Mouse (Mus musculus): ENCODE measurements around the gene Gne. TPM values are rescaled to one million over a fixed set of nuclear protein-coding genes. Genes with fewer than 3 reads are reported as not detected.

Gne gene
- polyA plus RNA-seq, 2 experiments, result 8.5 to 21.3 TPM

DNA sequence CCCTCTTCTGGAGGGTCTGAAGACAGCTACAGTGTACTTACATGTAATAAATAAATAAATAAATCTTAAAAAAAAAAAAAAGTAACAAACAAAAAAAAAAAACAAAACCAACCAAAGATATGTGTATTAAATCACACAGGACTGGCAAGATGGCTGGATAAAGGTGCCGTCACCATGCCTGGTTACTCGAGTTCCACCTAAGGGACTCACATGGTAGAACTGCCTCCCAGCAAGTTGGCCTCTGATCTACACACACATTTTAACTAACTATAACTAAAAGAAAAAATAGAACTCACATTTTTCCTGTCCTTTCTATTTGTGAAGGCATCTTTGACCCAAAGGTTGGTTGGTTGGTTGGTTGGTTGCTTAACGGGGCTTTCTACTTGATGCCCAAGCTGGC lies 72.2 kb downstream of the Gne start:
- WGBS (ENCODE audit: insufficient replicate concordance), result 69% methylated on average over 3 of the region's 3 CpGs
- DNase-seq (ENCODE audit: low read depth in 3 of 3, low spot score in 3 of 3) (no peak), ATAC-seq (ENCODE audit: insufficient read depth) (no peak)
- Histone ChIP-seq H3K4me3 (ENCODE audit: insufficient read depth in 1 of 2, low read depth in 2 of 2, low read length in 2 of 2) (peak overlapping the region; percentile 88 to 93), H3K4me1 (replicated peaks; ENCODE audit: control insufficient read depth in 2 of 2, insufficient read depth in 2 of 2, low read length in 1 of 2) (peaks cover 17 to 22% of the 10 kb centered on the region in 2 experiments), H3K27ac (peak overlapping the region; percentile 60; the same call in 1 of the 2 replicates), H3K9me3 (ENCODE audit: control insufficient read depth, low read length) (no peaks in the 10 kb centered on the region), H3K36me3 (replicated peaks; ENCODE audit: control insufficient read depth, insufficient read depth, low read depth) (peaks cover 10% of the 10 kb centered on the region), H3K4me2 (ENCODE audit: low read depth) (peak overlapping the region; percentile 97), H3K27me3 (ENCODE audit: control insufficient read depth, insufficient read depth, low read length) (no peaks in the 10 kb centered on the region), H3K9ac (replicated peaks) (peak overlapping the region; percentile 63)
- TF ChIP-seq EP300 (IDR thresholded peaks at IDR 0.05; ENCODE audit: low read depth), result no peak
- no peak for TF ChIP-seq CTCF (IDR thresholded peaks at IDR 0.05; ENCODE audit: low read depth)

DNA sequence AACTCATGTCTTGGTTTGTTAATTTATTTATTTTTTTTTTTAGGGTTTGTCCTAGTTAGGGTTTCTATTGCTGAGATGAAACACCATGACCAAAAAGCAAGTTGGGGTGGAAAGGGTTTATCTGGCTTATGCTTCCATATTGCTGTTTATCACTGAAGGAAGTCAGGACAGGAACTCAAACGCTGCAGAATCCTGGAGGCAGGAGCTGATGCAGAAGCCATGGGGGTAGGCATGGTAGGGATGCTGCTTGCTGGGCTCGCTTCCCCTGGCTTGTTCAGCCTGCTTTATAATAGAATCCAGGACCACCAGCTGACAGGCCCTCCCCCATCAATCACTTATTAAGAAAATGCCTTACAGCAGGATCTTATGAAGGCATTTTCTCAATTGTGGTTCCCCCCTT lies 73.1 kb downstream of the Gne start:
- no peak overlapping the region for H3K27ac ChIP-seq
- H3K4me2 ChIP-seq (ENCODE audit: low read depth), result peak overlapping the region; percentile 97; the same call in 1 of the 2 replicates

GRCm38 (mm10) chr4:44010176-44010575 lies 73.8 kb downstream of the Gne start:
- Histone ChIP-seq H3K9ac (replicated peaks) (no peak overlapping the region), H3K4me1 (replicated peaks; ENCODE audit: control insufficient read depth in 2 of 2, insufficient read depth in 2 of 2, low read length in 1 of 2) (peaks cover 17 to 25% of the 10 kb centered on the region in 2 experiments), H3K4me3 (ENCODE audit: insufficient read depth in 1 of 2, low read depth in 2 of 2, low read length in 2 of 2) (no peak overlapping the region), H3K27me3 (ENCODE audit: control insufficient read depth, insufficient read depth, low read length) (no peaks in the 10 kb centered on the region), H3K9me3 (ENCODE audit: control insufficient read depth, low read length) (no peaks in the 10 kb centered on the region), H3K27ac (no peak overlapping the region), H3K36me3 (replicated peaks; ENCODE audit: control insufficient read depth, insufficient read depth, low read depth) (peaks cover 5% of the 10 kb centered on the region), H3K4me2 (ENCODE audit: low read depth) (no peak overlapping the region)
- ATAC-seq (ENCODE audit: insufficient read depth) (no peak), DNase-seq (ENCODE audit: low read depth in 3 of 3, low spot score in 3 of 3) (no peak)
- TF ChIP-seq CTCF (IDR thresholded peaks at IDR 0.05; ENCODE audit: low read depth) (peak; percentile 36; the same call in 1 of the 2 replicates), EP300 (IDR thresholded peaks at IDR 0.05; ENCODE audit: low read depth) (no peak)
- whole genome bisulfite sequencing (ENCODE audit: insufficient replicate concordance), result 79% methylated on average over 1 of the region's 1 CpGs

More for the DNA sequence above, 73.1 kb downstream of the Gne start:
- no peak overlapping the region for H3K4me3 ChIP-seq (ENCODE audit: insufficient read depth in 1 of 2, low read depth in 2 of 2, low read length in 2 of 2)
- H3K4me1 ChIP-seq (replicated peaks; ENCODE audit: control insufficient read depth in 2 of 2, insufficient read depth in 2 of 2, low read length in 1 of 2), result peaks cover 17 to 20% of the 10 kb centered on the region in 2 experiments
- no peak overlapping the region for H3K9ac ChIP-seq (replicated peaks)
- no peaks in the 10 kb centered on the region for H3K27me3 ChIP-seq (ENCODE audit: control insufficient read depth, insufficient read depth, low read length)
- ATAC-seq (ENCODE audit: insufficient read depth) (no peak), DNase-seq (ENCODE audit: low read depth in 3 of 3, low spot score in 3 of 3) (no peak)
- TF ChIP-seq EP300 (IDR thresholded peaks at IDR 0.05; ENCODE audit: low read depth), result no peak
- no peak for TF ChIP-seq CTCF (IDR thresholded peaks at IDR 0.05; ENCODE audit: low read depth)
- 36% methylated on average over 2 of the region's 2 CpGs for WGBS (ENCODE audit: insufficient replicate concordance)
- peaks cover 8% of the 10 kb centered on the region for H3K36me3 ChIP-seq (replicated peaks; ENCODE audit: control insufficient read depth, insufficient read depth, low read depth)
- no peaks in the 10 kb centered on the region for H3K9me3 ChIP-seq (ENCODE audit: control insufficient read depth, low read length)

- ATAC-seq (ENCODE audit: insufficient read depth) (peak; percentile 51; the same call in 1 of the 2 replicates), DNase-seq (ENCODE audit: low read depth in 3 of 3, low spot score in 3 of 3) (no peak)
- peak overlapping the region; percentile 78 for H3K4me2 ChIP-seq (ENCODE audit: low read depth)
- no peaks in the 10 kb centered on the region; the same call in 1 of the 2 replicates for H3K36me3 ChIP-seq (replicated peaks; ENCODE audit: control insufficient read depth, insufficient read depth, low read depth)
- H3K27ac ChIP-seq, result peak overlapping the region; percentile 99
- H3K4me1 ChIP-seq (replicated peaks; ENCODE audit: control insufficient read depth in 2 of 2, insufficient read depth in 2 of 2, low read length in 1 of 2), result peaks cover 12 to 25% of the 10 kb centered on the region in 2 experiments
- H3K9me3 ChIP-seq (ENCODE audit: control insufficient read depth, low read length), result no peaks in the 10 kb centered on the region
- peak overlapping the region; percentile 82 for H3K9ac ChIP-seq (replicated peaks)
- WGBS (ENCODE audit: insufficient replicate concordance), result 49% methylated on average over 3 of the region's 3 CpGs
- H3K27me3 ChIP-seq (ENCODE audit: control insufficient read depth, insufficient read depth, low read length), result no peaks in the 10 kb centered on the region
- no peak for TF ChIP-seq EP300 (IDR thresholded peaks at IDR 0.05; ENCODE audit: low read depth)
- TF ChIP-seq CTCF (IDR thresholded peaks at IDR 0.05; ENCODE audit: low read depth), result no peak
- H3K4me3 ChIP-seq (ENCODE audit: insufficient read depth in 1 of 2, low read depth in 2 of 2, low read length in 2 of 2), result peak overlapping the region; percentile 56 to 81
These were observed 79.2 kb downstream of the Gne start for GRCm38 (mm10) chr4:44004623-44005409.

- DNase-seq (ENCODE audit: low read depth in 3 of 3, low spot score in 3 of 3) (peak; percentile 86 to 91 (median 89)), ATAC-seq (ENCODE audit: insufficient read depth) (peak; percentile 97)
- no peaks in the 10 kb centered on the region; the same call in 1 of the 2 replicates for H3K36me3 ChIP-seq (replicated peaks; ENCODE audit: control insufficient read depth, insufficient read depth, low read depth)
- 17% methylated on average over 5 of the region's 5 CpGs for WGBS (ENCODE audit: insufficient replicate concordance)
- H3K27me3 ChIP-seq (ENCODE audit: control insufficient read depth, insufficient read depth, low read length), result no peaks in the 10 kb centered on the region
- H3K4me3 ChIP-seq (ENCODE audit: insufficient read depth in 1 of 2, low read depth in 2 of 2, low read length in 2 of 2), result peak within 1 kb of the TSS; percentile 56 to 81
- H3K4me2 ChIP-seq (ENCODE audit: low read depth), result peak within 1 kb of the TSS; percentile 78
- H3K4me1 ChIP-seq (replicated peaks; ENCODE audit: control insufficient read depth in 2 of 2, insufficient read depth in 2 of 2, low read length in 1 of 2), result peaks cover 12 to 25% of the 10 kb centered on the region in 2 experiments
- H3K9me3 ChIP-seq (ENCODE audit: control insufficient read depth, low read length), result no peaks in the 10 kb centered on the region
- H3K9ac ChIP-seq (replicated peaks), result peak within 1 kb of the TSS; percentile 82
- TF ChIP-seq CTCF (IDR thresholded peaks at IDR 0.05; ENCODE audit: low read depth) (no peak), EP300 (IDR thresholded peaks at IDR 0.05; ENCODE audit: low read depth) (peak; percentile 96)
- peak within 1 kb of the TSS; percentile 99 for H3K27ac ChIP-seq
These were observed 79.9 kb downstream of the Gne start, which contains the start of gene Clta for GRCm38 (mm10) chr4:44004126-44004525. TSS of gene Clta (plus strand) at chr4:44004452.

All from liver, embryonic 14.5 days (tissue).